Mouse (Mus musculus): ENCODE measurements around the gene Spryd7.
"Not testable (repeated sequence)": the region's sequence is repeated elsewhere in the genome, so short reads cannot be mapped to it uniquely, and the experiment has no call there.

Spryd7 gene

DNA sequence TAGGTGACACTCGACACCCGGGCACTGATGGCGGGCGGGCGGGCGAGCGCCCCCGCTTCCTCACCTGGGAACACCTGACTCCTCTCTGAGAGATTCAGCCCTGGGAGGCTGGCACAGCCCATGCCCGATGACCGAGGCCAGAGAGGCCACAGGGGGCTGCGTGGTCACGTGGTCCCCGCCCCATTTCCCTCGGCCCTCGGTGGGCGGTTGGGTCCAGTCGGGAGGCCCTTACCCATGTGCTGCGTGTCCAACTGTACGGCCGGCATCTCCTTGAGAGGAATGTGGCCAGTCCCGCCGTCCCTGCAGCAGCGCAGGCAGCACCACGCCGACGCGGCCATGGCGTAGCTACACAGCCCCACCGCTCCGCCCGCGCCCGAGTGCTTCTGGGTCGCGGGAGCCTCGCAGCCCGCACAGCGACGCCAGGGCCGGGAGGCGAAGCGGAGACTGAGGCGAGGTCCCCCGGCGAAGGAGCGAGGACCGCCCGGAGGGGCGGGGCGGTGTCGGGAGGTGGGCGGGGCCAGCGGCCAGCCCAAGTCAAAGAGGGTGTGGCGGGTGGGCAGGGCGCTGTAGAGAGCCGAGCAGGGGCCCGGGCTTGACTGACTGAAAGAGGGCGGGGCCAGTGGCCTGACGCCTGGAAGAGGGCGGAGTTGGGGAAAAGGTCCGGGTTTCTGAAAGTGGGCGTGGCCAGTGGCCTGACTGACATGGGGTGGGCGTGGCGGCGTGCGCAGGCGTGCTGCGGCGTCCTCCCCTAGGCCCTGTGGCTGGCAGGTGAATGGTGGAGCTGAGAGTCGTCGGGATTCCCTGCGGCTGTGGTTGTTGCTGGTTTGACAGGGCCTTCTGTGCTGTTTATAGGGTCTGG, at the start of gene Spryd7:
Gene Spryd7 (minus strand): TSS at position 598 of the 859 bp plus-strand sequence.
- DNase-seq (ENCODE audit: low read depth, low spot score): peak; percentile 98

DNA sequence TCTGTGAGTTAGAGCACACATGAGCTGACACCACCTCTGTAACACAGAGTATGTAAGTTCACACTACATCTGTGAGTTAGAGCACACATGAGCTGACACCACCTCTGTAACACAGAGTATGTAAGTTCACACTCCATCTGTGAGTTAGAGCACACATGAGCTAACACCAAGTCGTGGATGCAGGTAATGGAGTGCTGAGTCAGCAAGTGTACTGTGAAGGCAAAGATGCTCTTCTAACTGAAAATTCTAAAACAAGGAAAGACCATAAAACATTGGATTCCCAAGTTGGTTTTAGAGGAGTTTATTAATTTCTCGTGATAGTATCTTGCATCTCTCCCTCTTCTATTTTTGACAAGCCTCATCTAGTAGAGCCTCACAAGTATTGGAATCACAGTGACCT, 49.4 kb upstream of the Spryd7 start:
- DNase-seq (ENCODE audit: low read depth, low spot score): not testable (repeated sequence)

DNA sequence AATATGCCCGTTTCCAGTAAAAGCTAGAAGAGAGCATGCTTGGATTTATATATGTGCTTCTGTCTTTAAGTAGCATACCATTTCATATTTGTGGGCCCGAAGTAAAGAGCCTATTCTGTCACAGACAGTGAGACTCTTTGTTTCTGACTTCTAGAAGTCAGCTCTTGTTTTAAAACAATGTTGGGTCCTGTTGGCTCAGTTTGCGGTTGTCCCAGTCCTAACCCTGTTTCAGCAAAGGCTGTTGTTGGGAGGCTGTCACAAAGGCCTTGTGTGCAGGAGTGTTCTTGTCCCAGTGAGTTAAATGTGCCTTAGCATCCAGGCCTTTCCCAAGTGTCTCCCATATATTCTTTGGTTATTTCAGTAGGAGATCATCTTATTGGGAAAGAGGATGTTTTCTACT, 47.4 kb upstream of the Spryd7 start:
- no peak for DNase-seq (ENCODE audit: low read depth, low spot score)

DNA sequence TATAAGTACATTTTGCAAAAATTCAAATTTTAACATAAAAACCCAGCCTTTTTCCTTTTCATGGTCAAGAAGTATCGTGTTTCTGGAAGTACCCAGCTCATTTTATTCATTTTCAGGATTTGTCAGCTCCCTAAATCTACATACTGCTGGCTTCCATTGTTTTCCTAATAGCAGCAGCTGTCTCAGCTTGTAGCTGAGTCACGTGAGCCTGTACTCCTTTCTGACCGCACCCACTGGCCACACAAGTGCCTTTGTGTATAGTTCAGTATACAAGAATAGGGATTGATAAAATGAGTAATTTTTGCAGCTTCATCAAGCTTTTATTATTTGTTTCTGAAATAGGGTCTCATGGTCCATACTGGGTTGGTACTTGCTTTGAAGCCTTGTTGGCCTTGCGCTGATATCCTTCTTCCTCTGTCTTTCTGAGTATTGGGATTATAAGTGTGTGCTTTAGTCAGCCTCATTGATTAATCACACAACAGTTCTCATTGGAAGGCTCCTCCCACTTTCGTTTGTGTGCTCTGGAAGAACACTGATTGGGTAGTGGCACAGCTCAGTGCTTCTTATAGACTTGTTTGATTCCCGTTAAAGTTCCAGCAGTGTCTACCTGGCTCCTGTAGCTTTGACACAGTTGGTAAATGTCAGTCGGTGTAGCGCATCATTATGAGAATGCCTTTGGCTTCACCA, 46.5 kb upstream of the Spryd7 start:
- no peak for DNase-seq (ENCODE audit: low read depth, low spot score)

DNA sequence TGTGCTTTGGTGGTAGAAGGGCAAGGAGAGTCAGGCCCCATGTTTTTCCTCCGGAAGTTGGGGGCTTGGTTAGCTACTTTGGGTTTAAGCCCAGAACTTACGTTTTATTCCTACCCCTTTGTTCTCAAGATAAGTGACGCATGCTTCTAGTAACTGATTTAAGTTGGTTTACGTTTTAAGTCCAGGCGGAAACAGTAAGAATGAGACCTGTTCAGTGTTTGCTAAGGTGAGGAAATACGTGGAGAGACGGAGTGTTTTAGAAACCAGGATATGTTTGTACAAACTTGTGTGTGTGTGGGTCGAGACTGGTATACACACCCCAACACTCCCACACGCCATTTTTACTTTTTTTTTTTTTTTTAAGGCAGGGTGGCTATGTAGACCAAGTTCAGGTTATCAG, 44.7 kb upstream of the Spryd7 start:
- no peak for DNase-seq (ENCODE audit: low read depth, low spot score)

DNA sequence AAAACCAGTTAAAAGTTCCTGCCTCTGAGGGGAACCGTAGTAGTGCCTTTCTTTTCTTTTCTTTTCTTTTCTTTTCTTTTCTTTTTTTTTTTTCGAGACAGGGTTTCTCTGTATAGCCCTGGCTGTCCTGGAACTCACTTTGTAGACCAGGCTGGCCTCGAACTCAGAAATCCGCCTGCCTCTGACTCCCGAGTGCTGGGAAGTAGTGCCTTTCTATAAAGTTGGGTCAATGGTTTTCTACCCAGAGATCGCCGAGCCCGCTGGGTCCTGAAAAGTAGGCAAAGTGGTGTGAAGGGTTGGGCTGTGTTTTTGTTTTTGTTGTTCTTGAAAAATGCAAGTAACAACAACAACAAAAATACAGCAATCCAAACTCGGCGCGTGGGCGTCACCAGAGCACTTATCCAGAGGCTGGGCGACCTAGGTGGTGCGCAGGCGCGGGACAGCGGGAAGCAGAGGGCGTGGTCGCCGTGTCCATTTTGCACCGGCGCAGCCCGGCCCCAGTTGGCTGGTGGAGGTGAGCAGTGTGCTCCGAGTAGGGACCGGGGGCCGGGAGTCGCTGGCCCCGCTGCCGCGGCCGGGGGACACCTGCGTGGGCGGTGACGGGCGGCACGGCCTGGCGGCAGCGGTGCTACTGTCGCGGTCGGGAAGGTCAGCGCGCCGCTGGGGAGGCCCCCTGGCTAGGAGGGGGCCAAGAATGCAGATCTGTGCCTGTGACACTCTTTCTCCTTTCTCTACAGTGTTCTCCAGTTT, 42.5 kb upstream of the Spryd7 start:
- peak; percentile 85 for DNase-seq (ENCODE audit: low read depth, low spot score)

DNA sequence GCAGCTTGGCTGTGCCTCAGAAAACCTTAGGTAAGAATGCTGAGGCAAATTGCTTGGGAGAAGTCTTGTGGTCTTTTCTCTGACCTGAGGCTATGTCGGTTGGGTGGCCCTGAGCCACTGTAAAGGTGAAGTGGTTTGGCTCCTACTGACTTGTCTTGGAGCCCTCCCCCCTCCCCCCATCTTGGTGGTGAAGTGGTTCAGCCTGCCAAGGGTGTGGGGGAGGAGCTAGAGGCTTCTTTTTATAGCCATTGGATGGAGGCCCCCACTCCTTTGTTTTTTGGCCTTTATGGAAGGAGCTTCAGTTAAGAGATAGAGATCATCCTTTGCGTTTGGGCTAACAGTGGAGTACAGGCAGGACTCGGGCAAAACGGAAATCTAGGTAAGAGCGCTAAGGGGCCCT, 41.3 kb upstream of the Spryd7 start, which contains the start of gene Trim13:
Gene Trim13 (plus strand): TSS at position 280 of the 400 bp plus-strand sequence.
- no peak for DNase-seq (ENCODE audit: low read depth, low spot score)

DNA sequence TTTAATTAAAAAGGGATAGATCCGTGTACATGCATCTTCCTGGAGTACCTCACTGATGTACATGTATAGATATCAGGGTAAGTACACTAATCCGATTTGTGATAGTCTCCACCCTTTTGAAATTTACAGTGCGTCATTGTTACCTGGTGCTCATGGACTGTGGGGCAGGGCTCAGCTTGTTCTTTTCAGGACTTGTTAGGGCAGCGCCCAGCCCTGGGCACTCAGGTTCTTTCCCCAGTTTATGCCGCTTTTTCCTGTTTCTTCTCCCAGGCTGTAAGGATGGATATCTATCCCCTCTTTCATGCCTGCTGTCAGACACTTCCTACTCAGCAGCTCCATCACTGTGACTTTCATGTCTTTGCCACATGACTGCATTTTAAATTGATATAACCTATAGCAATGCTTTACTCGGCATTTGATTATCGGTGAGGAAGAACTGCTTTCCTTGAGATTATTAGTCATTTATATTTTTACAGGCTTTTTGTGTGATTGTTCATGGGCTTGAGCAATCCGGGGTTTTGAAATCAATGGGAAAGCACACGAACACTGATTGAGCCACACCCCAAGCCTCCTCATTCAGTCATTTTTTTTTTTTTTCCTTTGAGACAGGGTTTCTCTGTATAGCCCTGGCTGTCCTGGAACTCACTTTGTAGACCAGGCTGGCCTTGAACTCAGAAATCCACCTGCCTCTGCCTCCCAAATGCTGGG, 40.2 kb upstream of the Spryd7 start:
- no peak for DNase-seq (ENCODE audit: low read depth, low spot score)

DNA sequence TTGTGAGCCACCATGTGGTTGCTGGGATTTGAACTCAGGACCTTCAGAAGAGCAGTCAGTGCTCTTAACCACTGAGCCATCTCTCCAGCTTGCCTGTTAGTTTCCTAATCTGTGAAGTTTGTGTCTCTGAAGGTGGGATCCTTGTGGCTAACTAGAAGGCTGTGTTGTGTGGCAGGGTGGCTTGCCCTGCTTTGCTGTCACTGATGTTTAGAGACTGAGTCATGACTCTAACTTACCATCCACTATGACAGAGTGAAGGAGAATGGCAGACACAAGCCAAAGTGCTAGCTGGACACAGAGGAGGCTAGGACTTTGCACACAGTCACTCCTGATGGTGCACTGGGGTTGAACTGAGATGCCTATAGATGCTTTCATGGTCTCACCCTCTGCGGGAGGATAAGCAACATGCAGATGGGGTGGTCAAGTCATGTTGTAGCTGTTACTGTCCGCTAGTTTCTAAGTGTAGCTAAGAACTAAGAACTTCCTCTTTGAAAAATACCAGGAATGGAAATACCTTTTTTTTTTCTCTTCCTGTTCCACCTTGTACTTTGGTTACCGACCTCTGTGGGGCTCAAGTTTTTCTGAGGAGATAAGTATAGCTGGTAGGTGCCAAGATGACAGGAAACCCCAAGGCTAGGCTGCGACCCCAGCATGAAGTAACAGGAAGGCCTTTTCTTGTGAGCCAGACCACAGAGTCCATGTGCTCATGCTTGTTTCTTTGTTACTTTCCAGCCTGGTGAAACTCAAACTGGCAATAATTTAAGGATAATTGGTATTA, 32.8 kb upstream of the Spryd7 start:
- DNase-seq (ENCODE audit: low read depth, low spot score): no peak

DNA sequence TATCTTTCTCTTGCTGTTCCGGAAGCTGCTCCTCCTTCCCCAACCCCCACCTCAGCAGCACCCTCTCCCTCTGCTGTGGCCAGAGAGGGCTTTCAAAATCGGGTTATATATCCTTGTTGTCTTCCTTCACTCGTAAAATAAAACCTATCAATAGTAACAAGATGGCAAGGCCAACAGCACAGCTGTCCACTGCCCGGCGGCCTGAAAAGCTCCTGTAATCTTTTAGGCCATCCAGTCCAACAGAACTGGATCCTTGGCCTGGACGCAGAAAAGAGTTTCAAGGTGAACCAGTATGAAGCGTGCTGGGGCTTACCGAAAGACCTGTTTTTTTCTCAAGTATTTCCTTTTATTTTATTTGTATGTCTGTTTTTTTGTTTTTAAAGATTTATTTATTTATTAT, 19.3 kb upstream of the Spryd7 start:
- no peak for DNase-seq (ENCODE audit: low read depth, low spot score)

DNA sequence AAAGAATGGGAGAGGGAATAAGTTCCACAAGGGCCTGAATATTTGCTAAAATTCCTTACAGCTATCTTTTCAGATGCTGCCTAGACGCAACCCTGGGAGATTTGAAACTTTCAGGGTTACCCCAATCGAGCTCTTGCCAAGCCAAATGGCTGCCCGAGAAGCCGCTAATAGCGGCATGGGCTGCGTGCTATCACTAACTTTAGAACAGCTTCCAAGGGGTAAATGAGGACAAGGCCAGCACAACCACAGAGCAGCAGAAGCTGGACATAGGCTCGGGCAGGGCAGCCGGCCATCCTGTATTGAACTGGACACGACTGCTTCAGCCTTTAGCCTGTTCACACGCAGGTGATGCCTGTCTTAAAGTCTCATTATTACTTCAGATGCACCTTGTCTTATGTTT, 18.4 kb upstream of the Spryd7 start:
- no peak for DNase-seq (ENCODE audit: low read depth, low spot score)

DNA sequence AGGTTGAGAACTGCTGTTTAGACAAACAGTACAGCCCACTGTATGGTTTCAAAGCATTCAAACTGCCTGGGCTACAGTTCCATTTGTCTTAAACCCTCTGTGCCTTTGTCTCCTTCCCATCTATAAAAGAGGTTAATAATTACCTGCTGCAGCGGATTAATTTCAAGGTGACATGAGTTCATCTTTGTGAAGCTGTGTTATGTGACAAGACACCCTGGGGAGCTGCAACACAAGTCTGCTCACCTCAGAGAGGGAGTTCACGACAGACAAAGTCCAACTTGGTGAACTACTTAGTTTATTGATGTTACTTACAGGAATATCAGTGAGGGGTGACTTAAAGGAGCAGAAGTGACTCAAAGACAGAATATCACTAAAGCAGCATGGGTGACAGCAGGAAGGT, 15.4 kb upstream of the Spryd7 start:
- DNase-seq (ENCODE audit: low read depth, low spot score): no peak

DNA sequence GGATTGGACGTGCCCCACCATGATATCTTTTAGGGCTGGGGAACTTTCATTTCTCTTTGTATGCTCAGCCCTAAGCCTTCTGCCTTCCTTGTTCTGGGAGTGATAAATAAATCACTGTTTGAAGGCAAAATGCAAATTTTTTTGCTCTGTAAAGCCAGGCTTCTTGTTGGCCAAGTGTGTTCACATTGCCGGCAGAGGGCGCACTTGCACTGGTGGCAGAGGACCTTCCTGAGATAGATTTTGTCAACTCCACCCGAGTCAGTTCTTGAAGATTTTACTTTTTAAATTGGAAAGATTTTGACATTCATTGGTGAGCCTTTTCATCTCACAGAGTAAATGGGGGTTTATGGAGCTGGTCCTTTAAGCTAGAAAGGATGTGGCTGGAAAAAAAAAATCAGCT, 14.7 kb upstream of the Spryd7 start:
- DNase-seq (ENCODE audit: low read depth, low spot score): peak; percentile 82

DNA sequence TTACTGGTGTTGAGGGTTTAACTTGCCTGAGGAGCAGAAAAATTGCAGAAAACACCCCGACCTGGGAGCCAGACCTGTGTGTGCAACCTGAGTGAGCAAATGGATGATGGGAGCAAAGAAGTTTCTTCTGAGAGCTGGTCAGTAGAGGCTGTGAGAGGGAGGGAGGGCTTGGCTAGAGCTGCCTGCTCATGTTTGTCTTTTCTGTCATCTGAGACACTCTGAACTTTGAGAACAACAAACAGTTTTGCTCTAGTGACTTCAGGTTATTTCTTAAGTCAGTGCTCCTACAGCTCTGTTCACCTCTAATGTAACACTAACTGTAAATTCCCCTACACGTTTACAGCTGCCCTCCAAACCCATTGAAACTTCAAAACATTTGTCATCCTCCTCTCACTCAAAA, 12.7 kb upstream of the Spryd7 start:
- DNase-seq (ENCODE audit: low read depth, low spot score): no peak

DNA sequence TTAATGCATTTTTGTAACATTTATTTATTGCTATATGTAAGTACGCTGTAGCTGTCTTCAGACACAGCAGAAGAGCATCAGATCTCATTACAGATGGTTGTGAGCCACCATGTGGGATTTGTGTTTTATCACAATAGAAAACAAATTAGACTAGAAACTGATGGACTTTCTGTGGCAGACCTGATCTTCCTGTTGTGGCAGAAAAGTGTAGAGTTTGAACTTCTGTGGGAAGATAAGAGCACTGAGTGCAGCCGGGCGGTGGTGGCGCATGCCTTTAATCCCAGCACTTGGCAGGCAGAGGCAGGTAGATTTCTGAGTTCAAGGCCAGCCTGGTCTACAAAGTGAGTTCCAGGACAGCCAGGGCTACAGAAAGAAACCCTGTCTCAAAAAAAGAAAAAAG, 9.5 kb upstream of the Spryd7 start:
- DNase-seq (ENCODE audit: low read depth, low spot score): not testable (repeated sequence)

DNA sequence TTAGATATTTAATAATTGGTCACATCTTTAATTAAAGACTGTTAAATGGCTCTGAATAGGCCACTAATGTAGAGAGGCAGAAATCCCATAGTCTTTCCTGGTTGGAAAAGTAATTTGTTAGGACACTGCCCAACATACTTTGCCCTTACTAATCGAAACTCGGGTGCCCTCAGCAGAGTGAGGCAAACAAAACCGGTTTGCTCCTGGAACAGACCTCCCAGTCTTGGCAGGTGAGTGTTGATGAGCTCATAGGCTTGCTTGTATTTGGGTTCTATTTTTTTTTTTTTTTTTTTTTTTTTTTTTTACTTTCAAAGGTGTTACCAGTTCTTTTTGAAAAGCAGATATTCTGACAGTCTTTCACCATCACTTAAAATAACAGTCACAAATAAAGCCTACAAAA, 3.2 kb upstream of the Spryd7 start:
- DNase-seq (ENCODE audit: low read depth, low spot score): no peak

DNA sequence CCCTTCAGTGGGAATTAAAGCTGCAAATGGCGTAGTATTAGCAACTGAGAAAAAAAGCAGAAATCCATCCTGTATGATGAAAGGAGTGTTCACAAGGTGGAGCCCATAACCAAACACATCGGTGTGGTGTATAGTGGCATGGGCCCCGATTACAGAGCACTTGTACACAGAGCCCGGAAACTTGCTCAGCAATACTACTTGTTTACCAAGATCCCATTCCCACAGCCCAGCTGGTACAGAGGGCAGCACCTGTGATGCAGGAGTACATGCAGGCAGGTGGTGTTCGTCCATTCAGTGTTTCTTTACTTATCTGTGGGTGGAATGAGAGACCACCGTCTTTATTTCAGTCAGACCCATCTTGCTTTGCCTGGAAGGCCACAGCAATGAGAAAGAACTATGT, 2.2 kb upstream of the Spryd7 start:
- no peak for DNase-seq (ENCODE audit: low read depth, low spot score)

DNA sequence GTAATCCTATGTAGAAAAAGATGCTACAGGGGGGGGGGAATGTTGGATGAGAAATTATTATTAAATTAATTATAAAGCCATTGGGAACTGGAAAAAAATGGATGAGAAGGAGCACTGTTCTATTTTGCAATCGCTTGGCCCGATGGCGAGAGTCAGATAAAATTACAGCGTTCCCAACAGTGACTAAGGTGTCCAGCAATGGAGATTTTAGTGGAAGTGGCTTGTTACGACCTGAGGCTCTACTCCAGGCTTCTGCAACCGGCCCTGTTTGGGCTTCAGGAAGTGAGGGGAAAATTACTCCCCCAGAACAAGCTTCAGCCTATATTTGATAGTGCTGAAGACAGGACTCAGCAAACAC, 776 bp downstream of the Spryd7 start:
- no peak for DNase-seq (ENCODE audit: low read depth, low spot score)

DNA sequence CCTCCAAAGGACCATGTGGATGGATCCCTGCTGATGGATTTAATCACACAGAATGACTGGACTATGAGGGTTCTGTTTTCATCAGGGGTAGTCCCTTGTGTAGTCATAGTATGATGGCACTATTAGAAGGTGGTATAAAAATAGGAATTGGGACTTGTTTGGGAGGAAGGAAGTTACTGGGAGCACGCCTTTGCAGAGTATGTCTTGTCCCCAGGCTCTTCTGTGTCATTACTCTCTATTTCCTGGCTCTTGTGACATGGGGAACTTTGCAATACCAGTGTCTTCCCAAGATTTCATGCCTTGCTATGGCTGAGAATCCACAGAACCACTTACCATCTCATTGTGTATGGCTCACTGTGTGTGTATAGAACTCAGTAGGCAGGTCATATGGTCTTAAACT, 8.1 kb downstream of the Spryd7 start:
- DNase-seq (ENCODE audit: low read depth, low spot score): no peak

DNA sequence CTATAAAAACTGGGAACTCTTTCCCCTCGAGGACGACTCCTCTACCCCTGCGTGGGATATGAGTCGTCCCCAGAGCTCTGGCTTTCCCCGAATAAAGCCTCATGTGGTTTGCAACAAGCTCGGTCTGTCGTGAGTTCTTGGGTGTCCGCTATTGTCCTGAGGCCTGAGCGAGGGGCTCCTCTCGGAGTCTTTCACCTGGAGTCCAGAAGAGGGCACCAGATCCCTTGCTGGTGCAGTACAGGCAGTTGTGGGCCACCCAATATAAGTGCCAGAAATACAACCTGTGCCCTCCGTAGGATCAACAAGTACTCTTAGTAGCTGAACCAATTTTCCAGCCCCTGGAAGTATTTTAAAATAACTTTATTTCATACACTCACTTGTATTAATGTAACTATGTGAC, 18.9 kb downstream of the Spryd7 start:
- DNase-seq (ENCODE audit: low read depth, low spot score): not testable (repeated sequence)

DNA sequence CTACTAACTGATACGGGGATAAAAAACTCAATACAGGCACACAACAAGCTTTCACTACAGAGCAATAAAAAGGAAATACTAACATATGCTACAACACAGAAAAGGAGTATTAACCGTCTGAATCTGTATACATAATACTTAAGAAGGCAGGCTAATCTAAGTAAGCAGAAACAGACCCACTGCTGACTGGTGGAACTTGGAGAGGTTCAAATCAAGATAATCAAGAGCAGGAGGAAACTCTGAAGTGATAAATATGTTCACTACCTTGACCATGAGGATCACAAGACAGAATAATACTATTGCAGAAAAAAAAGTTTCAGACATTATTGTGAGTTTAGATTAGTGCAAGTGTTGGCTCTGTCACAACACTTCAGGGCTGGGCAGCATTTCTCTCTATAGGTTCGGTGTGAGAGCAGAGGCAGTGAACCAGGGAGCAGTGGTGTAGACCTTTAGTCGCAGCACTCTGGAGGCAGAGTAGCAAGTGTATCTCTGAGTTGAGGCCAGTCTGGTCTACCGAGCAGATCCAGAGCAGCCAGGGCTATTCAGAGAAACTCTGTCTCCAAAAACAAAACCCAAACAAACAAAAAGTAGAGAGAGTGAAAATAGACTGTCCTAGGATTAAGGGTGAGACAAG, 19.9 kb downstream of the Spryd7 start:
- no peak for DNase-seq (ENCODE audit: low read depth, low spot score)

All from forelimb bud, embryonic 11.5 days (tissue).